Mouse (Mus musculus): Measurements from ENCODE around the gene Zfp953. TPM values are rescaled to one million over a fixed set of nuclear protein-coding genes. Genes with fewer than 3 reads are reported as not detected.
"Not testable (repeated sequence)": the region's sequence is repeated elsewhere in the genome, so short reads cannot be mapped to it uniquely, and the experiment has no call there.

The Zfp953 gene
- polyA plus RNA-seq (2012; rRNA removed) = 1.5 and 1.7 TPM in 2 replicates

DNA sequence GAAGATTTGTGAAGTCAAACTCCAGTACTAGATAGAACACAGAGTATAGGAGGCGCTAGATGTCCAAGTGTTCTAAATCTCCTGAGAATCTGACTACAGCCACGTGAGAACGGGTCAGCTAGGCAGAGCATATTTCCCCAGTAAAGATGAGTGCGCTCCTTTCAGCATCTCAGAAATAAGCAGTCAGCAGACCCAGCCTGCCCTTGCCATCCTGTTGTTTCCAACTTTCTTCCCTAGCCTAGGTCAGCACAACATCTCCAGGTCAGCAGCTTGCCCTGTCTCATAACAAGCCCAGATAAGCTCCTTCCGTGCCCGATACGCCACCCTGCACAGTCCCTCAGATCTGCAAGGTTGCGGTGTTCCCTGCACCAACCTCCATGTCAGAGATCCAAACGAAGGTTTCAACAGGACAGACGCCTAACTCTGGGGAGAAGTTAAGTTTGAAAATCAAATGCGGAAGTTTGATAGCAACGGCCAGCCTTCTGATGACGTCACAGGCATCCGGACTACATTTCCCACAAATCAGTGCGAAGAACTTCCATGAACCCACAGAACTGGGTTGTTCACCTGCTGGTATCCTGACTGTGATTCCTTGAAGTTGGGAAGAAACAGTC lies at the start of gene Zfp953, which contains the start of gene Gm28044:
Gene Zfp953 (minus strand): TSS at position 475 of the 614 bp plus-strand sequence.
Gene Gm28044 (minus strand): TSS at position 406 of the 614 bp plus-strand sequence.
- peak; percentile 53 for DNase-seq (ENCODE audit: low spot score)

DNA sequence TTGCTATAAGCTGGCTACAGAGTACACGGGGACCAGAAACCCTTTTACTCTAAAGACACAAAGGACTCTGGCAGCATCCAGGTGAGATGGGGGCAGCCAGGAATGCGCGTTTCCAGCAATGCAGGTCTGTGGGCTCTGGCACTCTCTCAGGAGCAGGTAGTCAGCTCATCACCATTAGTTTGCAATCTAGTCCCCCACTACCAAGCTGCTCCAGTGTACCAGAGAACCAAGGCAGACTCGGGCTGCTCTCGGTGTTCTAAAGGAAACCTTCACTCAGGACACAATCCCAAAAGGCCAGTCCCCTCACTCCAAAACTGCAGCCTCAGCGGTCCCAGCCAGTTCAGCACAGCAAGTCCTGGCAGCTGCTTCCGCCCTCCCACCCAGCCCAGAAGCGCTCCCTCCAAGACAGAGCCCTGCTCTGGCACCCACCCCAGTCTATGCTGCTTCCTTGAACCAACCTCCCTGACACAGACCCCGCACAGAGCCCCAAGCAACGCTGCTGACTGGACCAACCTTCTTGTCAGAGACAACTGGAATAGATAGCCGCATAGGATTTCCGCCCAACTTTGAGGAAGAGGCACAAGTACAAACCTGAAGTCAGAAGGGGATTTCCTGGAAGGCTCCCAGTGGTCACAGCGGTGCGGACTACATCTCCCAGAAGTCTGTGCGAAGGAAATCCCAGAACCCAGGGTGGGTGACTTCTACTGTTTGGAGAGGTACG lies 38.9 kb upstream of the Zfp953 start, which contains the start of gene Zfp429:
Gene Zfp429 (minus strand): TSS at position 637 of the 721 bp plus-strand sequence.
- peak; percentile 43 for DNase-seq (ENCODE audit: low spot score)

DNA sequence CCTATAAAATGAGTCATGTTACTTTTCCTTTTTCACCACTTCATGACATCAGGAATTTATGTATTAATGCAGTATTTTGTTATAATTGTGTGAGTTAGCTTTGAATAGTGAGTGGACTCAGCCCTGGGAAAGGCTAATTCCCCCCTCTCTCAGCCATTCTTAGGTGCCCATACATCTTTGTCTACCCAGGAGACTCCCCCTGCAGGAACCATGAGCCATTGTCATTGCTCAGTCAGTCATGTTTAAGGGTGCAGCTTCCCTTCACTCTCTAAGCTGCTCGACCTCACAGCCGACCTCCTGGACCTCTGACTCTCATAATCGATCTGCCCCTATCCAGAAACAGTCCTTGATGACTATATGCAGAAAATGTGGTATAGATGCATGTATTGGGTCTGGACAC lies 15.8 kb upstream of the Zfp953 start:
- DNase-seq (ENCODE audit: low spot score) = not testable (repeated sequence)

DNA sequence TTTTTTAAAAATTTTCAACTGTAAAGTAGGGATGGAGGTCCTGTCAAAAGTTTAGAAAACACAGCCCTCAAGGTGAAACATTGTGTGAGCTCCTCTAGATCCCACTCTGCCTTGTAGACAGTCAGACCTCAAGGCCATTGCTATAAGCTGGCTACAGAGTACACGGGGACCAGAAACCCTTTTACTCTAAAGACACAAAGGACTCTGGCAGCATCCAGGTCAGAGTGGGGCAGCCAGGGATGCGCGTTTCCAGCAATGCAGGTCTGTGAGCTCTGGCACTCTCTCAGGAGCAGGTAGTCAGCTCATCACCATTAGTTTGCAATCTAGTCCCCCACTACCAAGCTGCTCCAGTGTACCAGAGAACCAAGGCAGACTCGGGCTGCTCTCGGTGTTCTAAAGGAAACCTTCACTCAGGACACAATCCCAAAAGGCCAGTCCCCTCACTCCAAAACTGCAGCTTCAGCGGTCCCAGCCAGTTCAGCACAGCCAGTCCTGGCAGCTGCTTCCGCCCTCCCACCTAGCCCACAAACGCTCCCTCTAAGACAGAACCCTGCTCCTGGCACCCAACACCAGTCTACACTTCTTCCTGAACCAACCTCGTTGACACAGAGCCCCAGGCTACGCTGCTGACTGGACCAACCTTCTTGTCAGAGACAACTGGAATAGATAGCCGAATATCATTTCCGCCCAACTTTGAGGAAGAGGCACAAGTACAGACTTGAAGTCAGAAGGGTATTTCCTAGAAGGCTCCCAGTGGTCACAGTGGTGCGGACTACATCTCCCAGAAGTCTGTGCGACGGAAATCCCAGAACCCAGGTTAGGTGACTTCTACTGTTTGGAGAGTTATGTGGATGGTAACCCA lies 14.9 kb upstream of the Zfp953 start, which contains the start of the genes Gm28041 and Zfp456:
Gene Gm28041 (minus strand): TSS at position 684 of the 862 bp plus-strand sequence.
Gene Zfp456 (minus strand): TSS at position 761 of the 862 bp plus-strand sequence.
- DNase-seq (ENCODE audit: low spot score) = peak; percentile 35

DNA sequence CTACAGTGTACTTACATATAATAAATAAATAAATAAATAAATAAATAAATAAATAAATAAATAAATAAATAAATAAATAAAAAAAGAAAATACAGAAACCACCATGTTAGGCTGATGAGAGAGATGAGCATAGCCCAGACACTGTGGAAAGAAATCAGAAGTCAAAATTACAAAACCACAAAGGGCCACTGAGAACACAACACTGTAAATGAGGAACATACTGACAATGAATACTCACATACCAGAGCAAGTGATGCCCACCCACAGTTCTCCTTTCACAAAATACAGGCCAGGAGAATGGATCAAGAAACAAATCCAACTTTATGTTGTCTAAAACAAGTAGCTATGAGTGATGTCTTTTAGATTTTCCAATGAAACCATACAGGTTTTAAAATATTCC lies 8.6 kb downstream of the Zfp953 start:
- no peak for DNase-seq (ENCODE audit: low spot score)

DNA sequence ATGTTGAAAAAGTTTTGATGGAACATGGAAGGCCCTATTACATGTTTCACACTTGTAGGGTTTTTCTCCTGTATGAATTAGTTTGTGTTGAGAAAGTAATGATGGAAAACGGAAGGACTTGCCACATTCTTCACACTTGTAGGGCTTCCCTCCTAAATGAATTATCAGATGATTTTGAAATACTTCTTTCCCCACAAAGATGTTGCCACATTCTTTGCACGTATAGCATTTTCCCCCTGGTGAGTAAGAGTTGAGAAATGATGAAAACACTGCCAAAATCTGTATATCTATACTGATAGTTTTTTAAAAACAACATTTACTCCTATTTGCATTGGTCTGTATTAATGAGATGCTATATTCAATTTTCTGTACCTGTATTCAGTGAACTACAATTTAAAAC lies 17.0 kb downstream of the Zfp953 start:
- DNase-seq (ENCODE audit: low spot score) = no peak

DNA sequence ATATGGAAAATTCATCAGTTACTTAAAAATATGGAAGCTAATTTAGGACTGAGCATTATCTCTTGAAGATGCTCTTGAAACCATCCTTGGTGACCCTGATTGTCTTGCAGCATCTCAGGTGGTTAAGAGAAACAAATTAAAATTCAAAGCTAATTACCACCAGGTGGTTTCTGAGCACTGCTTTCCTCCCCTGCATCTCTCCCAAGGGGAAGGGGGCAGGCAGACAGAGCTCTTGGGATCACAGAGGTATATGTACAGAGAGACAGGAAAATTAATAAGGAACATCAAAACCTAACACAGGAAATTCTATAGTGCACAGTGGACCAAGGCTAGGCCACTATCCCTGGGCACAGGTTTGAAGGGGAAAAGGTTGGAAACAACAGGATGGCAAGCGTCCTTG lies 27.5 kb downstream of the Zfp953 start:
- DNase-seq (ENCODE audit: low spot score) = no peak

DNA sequence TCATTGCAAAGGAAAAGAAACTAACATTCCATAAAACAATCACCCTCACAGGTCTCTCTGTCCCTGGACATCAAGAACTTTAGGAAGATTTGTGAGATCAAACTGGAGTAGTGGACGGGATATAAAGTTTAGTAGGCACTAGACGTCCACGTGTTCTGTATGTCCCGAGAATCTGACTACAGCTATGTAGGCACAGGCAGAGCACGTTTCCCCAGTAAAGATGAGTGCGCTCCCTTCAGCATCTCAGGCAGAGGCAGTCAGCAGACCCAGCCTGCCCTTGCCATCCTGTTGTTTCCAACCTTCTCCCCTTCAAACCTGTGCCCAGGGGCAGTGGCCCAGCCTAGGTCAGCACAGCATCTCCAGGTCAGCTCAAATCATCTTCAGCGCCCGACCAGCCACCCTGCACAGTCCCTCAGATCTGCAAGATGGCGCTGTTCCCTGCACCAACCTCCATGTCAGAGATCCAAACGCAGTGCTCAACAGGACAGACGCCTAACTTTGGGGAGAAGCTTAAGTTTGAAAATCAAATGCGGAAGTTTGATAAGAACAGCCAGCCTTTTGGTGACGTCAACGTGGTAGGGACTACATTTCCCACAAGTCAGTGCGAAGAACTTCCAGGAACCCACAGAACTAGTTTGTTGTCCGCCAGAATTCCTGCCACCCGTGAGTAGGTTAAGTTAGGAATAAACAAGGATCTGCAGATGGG lies 28.2 kb downstream of the Zfp953 start, which contains the start of gene Zfp595:
Gene Zfp595 (minus strand): TSS at position 552 of the 706 bp plus-strand sequence.
- DNase-seq (ENCODE audit: low spot score) = peak; percentile 49

DNA sequence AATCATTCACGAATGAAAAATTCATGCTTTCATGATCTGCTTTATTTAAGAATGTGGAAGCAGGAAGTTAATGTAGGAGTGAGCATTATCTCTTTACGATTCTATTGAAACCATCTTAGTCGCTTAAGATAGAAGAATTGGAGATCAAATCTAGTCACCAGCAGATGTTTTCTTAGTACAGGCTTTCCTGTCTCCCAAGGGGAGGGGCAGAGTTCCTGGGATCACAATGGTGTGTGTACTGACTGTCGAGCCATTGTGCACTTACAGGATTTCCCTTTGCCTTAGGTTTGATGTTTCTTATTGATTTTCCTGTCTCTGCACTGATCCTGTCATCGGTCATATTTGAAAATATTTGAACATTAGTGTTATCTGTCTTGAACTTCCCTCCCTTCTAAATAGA lies 53.7 kb downstream of the Zfp953 start:
- DNase-seq (ENCODE audit: low spot score) = no peak

DNA sequence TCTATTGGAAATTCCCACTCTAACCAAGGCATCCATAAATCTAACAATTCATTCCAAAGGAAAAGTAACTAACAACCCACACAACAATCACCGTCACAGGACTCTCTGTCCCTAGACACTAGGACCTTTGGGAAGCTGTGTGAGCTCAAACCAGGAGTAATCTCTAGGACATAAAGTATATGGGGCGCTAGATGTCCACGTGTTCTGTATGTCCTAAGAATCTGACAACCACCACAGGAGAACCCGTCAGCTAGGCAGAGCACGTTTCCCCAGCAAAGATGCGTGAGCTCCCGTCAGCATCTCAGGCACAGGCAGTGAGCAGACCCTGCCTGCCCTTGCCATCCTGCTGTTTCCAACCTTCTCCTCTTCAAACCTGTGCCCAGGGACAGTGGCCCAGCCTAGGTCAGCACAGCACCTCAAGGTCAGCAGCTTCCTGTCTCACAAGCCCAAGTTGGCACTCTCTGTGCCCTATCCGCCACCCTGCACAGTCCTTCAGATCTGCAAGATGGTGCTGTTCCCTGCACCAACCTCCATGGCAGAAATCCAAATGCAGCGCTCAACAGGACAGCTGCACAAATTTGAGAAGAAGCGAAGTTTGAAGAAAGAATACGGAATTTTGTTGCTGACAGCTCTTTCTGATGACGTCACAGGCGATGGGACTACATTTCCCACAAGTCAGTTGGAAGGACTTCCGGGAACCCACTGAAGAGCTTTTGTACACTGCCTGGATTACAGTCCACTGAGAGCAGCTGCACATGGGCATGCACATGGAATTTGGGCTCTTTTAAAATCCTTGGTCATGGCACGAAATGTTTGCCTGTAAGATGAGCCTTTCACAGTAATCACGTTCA lies 54.4 kb downstream of the Zfp953 start, which contains the start of gene Zfp457:
Gene Zfp457 (minus strand): TSS at position 664 of the 851 bp plus-strand sequence.
- DNase-seq (ENCODE audit: low spot score) = peak; percentile 56

Other genes with a start within 250 kb of the Zfp953 start
- gene Rslcan18, start 244.3 kb downstream of the Zfp953 start, polyA plus RNA-seq (2012; rRNA removed) = 0.40 and 0.66 TPM in 2 replicates
- gene Zfp759, start 238.9 kb downstream of the Zfp953 start, polyA plus RNA-seq (2012; rRNA removed) = 2.0 and 2.5 TPM in 2 replicates
- gene Rsl1, start 187.4 kb downstream of the Zfp953 start, polyA plus RNA-seq (2012; rRNA removed) = 6.4 and 7.4 TPM in 2 replicates
- gene Zfp455, start 166.1 kb downstream of the Zfp953 start, polyA plus RNA-seq (2012; rRNA removed) = 2.0 TPM in 2 replicates
- 2.0 and 2.4 TPM in 2 replicates for gene Zfp458, start 82.1 kb downstream of the Zfp953 start, polyA plus RNA-seq (2012; rRNA removed)
- gene Zfp457, start 54.1 kb downstream of the Zfp953 start, polyA plus RNA-seq (2012; rRNA removed) = 1.8 and 2.4 TPM in 2 replicates
- 5.4 and 5.5 TPM in 2 replicates for gene Zfp595, start 28.0 kb downstream of the Zfp953 start, polyA plus RNA-seq (2012; rRNA removed)
- 0.43 and 0.47 TPM in 2 replicates for gene Gm28044, start 69 bp downstream of the Zfp953 start, polyA plus RNA-seq (2012; rRNA removed)
- gene Gm28041, start 15.1 kb upstream of the Zfp953 start, polyA plus RNA-seq (2012; rRNA removed) = 0.32 and 0.45 TPM in 2 replicates
- 0.73 and 1.0 TPM in 2 replicates for gene Zfp456, start 15.2 kb upstream of the Zfp953 start, polyA plus RNA-seq (2012; rRNA removed)
- gene Zfp429, start 39.2 kb upstream of the Zfp953 start, polyA plus RNA-seq (2012; rRNA removed) = 7.6 and 8.3 TPM in 2 replicates
- 2.5 and 2.6 TPM in 2 replicates for gene Zfp459, start 60.8 kb upstream of the Zfp953 start, polyA plus RNA-seq (2012; rRNA removed)
- gene Zfp874a, start 91.0 kb upstream of the Zfp953 start, polyA plus RNA-seq (2012; rRNA removed) = 7.0 TPM in 2 replicates
- gene Zfp874b, start 123.7 kb upstream of the Zfp953 start, polyA plus RNA-seq (2012; rRNA removed) = 7.3 and 8.7 TPM in 2 replicates
- 6.5 and 6.9 TPM in 2 replicates for gene Zfp58, start 139.9 kb upstream of the Zfp953 start, polyA plus RNA-seq (2012; rRNA removed)
- 0.08 TPM in 1 of 2 replicates, not detected in the other for gene Gm26965, start 165.5 kb upstream of the Zfp953 start, polyA plus RNA-seq (2012; rRNA removed)
- gene Zfp87, start 165.6 kb upstream of the Zfp953 start, polyA plus RNA-seq (2012; rRNA removed) = 20.8 and 23.6 TPM in 2 replicates
- gene Zfp748, start 193.2 kb upstream of the Zfp953 start, polyA plus RNA-seq (2012; rRNA removed) = 4.9 TPM in 2 replicates
- 3.9 and 4.4 TPM in 2 replicates for gene Zfp729b, start 249.1 kb upstream of the Zfp953 start, polyA plus RNA-seq (2012; rRNA removed)